Mouse (Mus musculus) erythroid progenitor cell, adult 5-6 weeks (primary cell): ENCODE measurements around the gene Smarcc2. TPM values are rescaled to one million over a fixed set of nuclear protein-coding genes. Genes with fewer than 3 reads are reported as not detected.
A peak's percentile ranks its signal among the peaks of the same experiment; 100 is the strongest.

Experiments used
- ATAC-seq: replicated peaks from 2 replicates; pipeline ENCODE4 v1.8.0; 2016; ENCODE audit warnings: moderate number of reproducible peaks, mild to moderate bottlenecking, moderate TSS enrichment, inconsistent platforms; ENCODE audit not compliant: poor library complexity, low FRiP score, severe bottlenecking
- total RNA-seq, 2 experiments: library from RNA; stranded (forward) in 1 of 2; stranded (reverse) in 1 of 2; fragments of 150-400 nt in 1 of 2; fragments of 186-747, 209-891 nt in 1 of 2; gene quantifications; 2 replicates each; pipeline versions ENCODE4 v1.2.3 to v1.2.4; 2015 to 2017; ENCODE audit warnings: low replicate concordance in 2 of 2

The Smarcc2 gene
- total RNA-seq, 2 experiments from 2014 or later: 70.4 to 117 TPM

DNA sequence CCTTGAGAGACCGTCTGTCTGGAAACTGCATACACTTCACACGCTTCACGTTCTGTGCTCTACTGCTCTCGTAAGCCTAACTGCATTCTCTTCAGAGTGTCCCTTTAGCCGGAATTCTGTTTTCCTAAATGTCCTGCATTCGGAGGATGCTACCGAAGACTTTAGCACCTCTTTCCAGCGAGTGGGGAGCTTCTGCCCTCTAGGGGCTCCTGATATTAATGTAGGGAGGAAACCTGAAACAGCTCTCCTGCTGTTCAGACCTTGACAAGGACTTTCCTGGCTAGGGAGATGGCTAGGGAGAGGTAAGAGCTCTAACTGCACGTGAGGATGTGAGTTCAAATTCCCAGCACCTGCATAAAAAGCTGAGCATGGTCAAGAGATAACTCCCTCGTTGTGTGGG lies 18.6 kb upstream of the Smarcc2 start:
- ATAC-seq: 0 out of 2 replicates have a peak, but pooled peaks have one; percentile 29

DNA sequence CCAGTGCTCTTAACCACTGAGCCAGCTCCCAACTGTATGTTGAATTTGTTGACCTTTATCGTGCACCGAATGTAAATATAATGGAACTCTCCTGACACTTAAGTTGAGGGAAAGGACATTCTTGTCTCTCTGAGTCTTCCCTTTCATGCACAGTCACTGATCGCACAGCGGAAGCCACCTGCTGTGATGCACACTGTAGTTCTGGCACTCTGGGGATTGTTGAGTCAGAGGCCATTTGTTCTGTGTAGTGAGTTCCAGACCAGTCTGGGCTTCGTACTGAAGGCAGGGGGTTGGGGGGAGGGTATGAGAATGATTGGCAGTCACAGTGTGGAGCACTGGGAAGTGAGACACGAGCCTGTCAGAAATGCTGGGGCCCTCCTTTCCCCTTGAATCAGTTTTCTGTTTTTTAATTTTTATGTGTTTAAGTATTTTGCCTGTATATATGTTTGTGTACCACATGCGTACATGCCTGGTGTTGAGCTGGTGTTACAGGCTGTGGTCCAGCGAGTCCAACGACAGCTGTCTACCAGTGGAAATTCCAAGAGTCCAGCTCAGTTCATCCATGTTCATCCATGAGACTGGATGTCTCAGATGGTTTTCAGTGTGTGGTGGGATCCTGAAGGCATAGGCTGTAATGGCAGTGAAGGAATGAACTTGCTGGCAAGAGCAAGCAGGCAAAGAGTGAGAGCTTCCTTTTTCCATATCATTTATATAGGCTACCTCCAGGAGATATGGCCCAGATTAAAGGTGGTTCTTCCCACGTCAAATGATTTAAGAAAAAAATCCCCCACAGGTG lies 17.5 kb upstream of the Smarcc2 start:
- no peak for ATAC-seq

DNA sequence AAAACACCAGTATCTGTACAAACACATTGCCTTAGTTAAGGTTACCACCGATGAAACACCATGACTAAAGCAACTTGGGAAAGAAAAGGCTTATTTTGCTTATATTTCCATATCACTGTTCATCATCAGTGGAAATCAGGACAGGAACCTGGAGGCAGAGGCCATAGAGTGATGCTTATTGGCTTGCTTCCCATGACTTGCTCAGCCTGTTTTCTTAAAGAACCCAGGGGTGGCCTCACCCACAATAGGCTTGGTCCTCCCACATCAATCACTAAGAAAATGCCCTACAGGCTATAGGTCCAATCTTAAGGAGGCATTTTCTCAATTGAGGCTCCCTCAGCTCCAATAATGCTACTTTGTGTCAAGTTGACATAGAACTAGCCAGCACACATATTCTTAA lies 16.3 kb upstream of the Smarcc2 start:
- no peak for ATAC-seq

DNA sequence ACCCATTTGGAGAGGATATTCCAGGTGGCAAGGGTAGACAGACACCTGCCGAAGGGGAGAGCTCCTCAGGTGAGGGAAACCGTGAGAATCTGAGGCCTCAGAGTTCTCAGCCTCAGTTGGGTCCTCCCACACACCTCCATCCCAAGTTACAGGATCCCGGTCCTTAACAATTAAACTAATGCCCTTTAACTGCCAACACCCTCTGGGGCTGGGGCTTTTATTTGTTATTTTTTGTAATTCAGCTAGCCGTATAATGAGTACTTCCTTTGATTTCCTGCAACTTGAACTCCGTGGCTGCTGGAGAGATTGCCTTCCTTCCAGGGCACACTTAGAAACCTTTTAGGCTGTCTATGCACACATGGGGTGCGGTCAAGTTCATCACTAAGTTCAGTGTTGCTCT lies 14.7 kb upstream of the Smarcc2 start:
- no peak for ATAC-seq

DNA sequence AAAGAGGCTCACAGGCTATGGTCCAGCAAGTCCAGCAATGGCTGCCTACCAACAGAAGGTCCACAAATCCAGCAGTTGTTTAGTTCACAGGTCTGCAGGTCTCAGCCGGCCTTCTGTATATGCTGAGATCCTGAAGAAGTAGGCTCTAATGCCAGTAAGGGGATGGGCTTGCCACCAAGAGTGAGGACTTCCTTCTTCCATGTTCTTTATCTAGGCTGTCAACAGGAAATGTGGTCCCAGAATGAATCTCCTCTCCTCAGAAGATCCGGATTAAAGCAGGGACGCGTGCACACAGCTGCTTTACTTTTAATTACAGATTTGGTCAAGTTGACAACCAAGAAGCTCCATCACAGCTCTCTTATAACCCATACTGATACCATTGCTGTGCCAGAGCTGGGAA lies 13.6 kb upstream of the Smarcc2 start:
- ATAC-seq: no peak

DNA sequence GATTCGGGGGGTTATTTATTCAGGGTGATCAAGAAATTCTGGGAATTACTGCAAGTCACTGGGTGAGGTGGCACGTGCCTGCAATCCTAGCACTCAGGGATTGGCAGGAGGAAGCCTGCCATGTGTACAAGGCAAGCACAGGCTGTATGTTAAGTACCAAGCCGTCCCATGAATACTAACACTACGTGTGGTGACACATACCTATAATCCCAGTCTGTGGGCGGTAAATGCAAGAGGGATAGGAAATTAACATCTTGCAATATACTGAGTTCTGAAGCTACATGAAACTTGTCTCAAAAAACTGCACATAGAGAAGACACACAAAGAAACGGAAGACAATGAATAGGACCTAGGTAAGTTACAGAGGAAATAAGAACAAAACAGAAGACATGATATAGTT lies 8.0 kb upstream of the Smarcc2 start:
- no peak for ATAC-seq

DNA sequence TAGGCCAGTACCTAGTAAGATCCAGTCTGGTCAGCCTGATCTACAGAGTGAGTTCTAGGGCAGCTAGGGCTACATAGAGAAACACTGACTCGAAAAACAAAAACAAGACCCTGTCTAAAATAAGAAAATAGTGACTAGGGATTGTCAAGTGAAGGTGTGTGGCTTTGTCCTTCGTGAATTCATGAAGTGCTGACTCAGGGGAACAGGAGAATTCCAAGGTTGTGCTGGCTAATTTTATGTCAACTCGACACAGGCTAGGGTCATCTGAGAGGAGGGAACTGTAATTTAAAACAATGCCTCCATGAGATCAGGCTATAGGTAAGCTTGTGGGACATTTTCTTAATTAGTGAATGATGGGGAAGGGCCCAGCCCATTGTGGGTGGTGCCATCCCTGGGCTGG lies 4.6 kb upstream of the Smarcc2 start:
- no peak for ATAC-seq

DNA sequence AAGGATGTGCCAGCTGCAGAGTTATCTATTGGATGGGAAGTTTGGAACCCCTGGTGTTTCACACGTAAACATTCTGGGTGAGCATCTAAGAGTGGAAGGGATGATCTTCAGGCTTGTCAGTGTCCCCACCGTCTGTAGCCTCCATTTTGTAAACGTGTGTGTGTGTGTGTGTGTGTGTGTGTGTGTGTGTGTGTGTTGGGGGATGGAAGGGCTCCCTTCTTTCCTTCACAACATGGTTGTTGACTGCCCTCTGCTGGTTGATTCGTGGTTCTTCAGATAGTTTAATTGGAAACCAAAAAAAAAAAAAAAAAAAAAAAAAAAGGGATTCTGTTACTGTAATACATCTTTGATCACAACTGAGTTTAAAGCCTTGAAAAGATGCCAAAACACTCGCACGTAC lies 3.8 kb upstream of the Smarcc2 start:
- 0 out of 2 replicates have a peak, but pooled peaks have one; percentile 35 for ATAC-seq

DNA sequence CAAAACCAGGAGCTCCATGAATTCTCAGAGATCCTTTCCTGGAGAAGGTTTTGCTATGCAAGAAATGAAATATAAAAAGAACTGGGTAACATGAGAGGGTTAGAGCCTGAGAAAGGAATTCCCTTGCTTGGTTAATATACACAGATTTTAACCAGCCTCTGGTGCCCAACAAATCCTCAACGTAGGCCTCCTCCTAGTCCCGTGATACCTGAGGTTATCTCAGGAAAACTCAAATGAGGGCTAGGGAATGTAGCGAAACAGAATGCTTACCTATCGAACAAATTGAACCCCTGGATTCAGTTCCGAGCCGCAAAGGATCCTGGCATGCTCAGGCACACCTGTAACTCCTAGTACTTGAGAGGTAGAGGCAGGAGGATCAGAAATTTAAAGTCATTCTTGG lies 1.4 kb upstream of the Smarcc2 start:
- ATAC-seq: no peak

DNA sequence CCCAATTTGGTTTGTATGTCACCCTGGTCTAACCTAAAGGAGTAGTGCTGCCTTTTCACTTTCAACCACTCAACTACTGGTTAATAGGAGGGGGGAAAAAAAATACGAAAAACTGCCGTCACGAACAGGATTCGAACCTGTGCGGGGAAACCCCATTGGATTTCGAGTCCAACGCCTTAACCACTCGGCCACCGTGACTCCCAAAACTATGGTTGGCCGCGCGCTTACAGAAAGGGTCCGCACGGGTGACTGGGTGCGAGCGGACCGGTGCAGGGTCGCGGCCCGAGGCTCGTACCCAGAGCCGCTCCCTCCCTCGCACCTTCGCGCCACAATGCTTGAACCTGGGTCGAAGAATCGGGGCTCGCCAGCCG lies 715 bp upstream of the Smarcc2 start:
- peak; percentile 62 for ATAC-seq

DNA sequence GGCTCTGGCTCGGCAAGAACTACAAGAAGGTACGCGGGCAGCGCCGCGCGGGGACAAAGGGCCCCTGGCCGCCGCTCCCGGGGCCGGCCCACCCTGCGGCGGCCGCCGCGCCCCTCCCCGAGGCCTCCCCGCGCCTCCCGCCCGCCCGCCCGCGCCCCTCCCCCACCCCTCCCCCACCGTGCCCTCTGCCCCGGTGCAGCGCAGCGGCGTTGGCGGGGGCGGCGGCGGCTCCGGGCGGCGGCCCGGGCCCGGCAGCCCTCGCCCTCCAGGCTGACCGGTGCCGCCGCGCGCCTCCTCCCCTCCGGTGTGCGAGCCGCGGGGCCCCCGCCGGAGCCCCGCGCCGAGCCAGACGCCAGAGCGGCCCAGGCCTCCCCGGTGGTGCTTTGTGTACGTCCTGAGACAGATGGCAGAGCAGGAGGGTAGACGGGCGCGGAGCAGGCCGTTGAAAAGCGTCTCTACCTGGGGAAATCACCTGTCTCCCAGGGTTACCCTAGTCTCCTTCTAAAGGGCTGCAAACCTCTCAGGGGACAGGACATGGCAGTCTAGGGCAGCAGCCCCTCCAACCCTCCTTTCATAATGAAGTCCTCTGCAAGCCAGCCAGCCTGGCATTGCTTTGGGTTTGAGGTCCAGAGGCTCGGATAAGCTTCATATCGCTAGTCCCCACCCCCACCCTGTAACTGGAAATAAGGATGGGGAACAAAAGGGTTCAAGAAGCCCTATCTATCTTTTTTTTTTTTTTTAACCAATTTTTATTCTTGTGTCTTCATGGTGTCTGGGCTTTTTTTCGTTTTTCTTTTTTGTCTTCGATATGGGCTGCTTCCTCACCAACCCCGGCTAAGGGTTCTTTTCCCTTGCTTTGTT lies 591 bp downstream of the Smarcc2 start:
- peak; percentile 32 for ATAC-seq

DNA sequence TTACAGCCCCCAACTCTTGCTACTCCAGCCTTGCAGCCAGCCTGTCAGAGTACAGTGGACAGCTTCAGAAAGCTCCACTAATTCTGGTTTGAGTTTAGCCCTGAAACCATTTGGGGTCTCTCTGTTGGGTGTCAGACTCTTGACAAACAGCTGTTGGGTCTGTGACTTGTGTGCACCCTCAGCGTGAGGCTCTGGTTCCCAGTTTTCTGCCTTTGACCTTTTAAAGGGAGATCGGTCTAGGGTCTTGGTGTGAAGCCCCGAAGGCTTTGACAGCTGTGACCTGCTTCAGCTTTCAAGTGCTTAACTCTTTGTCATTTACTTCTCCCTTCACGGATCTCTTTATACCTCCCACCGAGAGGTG lies 1.2 kb downstream of the Smarcc2 start:
- ATAC-seq: no peak

DNA sequence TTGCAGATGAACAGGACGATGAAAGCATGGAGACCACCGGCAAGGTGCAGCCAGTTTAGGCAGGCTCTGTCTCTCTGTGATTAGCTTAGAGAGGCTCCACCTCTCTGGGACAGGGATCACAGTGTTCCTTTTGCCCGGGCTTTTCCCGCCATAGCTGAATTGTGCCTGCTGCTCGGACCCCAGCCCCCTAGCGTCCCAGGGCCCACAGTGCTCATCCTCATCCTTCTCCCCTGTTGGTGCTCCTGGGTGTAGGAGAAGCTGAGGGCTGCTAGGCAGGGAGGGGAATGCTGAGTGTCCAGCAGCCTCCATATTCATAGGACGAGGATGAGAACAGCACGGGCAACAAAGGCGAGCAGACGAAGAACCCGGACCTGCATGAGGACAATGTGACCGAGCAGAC lies 15.3 kb downstream of the Smarcc2 start:
- ATAC-seq: no peak

DNA sequence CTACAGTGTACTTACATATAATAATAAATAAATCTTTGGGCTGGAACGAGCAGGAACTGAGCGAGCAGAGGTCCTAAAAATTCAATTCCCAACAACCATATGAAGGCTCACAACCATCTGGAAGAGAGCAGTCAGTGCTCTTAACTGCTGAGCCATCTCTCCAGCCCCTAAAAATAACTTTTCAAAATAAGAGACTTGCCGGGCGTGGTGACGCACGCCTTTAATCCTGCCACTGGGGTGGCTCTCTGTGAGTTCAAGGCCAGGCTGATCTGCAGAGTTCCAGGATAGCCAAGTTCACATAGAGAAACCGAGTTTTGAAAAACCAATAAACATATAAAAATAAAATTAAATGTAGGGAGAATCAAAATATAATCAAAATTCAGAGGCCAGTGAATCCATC lies 27.3 kb downstream of the Smarcc2 start:
- no peak for ATAC-seq

DNA sequence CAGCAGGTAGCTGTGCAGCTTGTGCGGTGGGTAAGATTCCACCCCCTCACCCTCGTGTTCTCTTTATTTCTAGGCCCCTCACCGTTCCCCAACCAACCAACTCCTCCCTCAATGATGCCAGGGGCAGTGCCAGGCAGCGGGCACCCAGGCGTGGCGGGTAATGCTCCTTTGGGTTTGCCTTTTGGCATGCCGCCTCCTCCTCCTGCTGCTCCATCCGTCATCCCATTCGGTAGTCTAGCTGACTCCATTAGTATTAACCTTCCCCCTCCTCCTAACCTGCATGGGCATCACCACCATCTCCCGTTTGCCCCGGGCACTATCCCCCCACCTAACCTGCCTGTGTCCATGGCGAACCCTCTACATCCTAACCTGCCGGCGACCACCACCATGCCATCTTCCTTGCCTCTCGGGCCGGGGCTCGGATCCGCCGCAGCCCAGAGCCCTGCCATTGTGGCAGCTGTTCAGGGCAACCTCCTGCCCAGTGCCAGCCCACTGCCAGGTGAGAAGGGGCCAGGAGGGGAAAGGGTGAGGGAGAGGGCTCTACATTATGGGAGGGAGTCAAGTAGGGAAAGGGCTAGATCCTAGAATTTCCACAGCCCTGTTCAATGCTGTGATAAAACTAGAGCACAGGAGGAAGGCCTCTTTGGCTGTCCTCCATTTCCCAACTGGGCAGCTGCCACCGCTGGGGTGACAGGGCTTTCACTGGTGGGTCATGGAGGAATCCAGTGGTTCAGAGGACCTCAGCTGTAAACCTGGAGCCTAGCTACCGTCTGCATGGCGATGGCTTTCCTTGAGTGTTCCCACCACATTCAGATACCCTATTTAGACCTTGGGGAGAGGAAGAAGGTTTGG lies 29.0 kb downstream of the Smarcc2 start:
- ATAC-seq: no peak

DNA sequence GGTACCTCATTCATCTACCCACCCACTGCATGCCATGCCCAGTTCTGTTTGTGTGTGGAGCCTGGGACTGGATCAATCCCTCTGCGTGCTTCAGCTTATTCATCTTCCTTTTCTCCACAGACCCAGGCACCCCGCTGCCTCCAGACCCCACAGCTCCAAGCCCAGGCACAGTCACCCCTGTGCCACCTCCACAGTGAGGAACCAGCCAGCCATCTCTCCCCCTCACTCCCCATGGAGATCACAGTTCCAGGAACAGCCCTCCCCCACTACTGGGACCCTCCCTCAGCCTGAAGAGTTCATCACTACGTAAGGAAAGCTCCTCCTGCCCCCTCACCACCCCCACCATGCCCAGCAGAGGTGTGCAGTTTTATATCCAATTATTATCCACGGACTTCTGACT lies 29.7 kb downstream of the Smarcc2 start:
- no peak for ATAC-seq

DNA sequence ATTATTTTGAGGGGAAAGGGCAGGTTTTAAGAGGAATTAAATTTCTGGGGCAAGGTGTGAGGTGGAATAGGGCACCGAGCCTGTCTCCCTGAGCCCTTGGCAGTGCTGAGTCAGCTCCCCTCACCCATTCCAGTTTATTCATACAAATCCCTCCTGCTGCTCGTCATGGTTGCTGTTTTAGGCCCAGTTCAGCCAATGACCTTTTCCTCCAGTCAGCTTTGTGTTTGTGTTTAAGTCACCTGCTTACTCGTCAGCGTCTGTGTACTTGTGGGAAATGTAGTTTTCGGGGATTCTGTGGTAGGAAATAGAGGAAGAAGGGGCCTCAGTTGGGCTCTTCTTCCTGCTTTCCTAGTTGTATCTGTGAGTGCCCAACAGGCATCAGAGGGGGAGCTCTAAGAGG lies 30.3 kb downstream of the Smarcc2 start:
- no peak for ATAC-seq

DNA sequence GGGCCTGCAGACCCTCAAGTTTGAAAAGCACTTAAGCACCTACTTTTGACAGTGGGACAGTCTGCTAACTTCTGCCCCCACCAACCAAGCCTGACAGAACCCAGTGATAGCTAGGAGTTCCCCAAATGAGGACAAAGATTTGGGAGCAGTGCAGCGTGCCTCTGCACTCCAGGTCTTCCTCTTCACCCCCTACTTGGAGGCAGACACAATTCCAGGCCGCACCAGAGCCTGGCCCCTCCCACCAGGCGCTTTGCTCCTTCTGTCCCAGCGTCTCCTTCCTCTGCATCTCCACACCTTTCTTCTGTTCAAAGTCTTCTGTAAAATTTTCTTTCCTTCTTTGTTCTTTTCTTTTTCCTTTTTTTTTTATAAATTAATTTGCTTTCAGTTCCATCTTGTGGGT lies 30.7 kb downstream of the Smarcc2 start:
- no peak for ATAC-seq

DNA sequence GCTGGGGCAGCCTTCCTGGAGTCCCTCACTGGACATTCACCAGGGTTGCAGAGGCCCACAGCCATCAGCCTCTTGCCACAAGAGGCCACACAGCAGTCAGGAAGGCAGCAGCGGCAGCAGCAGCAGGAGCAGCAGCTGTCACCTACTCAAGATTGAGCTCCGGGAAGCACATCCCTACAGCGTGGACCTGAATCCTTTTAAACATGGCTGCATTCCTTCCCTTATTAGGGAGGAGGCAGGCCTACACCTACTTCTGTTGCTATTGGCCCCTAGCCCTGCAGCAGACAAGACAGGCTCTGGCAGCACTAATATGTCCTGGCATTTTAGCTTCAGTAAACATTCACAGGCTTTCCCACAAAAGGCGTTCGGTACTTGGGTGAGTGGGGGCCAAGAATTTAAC lies 31.2 kb downstream of the Smarcc2 start:
- ATAC-seq: no peak

DNA sequence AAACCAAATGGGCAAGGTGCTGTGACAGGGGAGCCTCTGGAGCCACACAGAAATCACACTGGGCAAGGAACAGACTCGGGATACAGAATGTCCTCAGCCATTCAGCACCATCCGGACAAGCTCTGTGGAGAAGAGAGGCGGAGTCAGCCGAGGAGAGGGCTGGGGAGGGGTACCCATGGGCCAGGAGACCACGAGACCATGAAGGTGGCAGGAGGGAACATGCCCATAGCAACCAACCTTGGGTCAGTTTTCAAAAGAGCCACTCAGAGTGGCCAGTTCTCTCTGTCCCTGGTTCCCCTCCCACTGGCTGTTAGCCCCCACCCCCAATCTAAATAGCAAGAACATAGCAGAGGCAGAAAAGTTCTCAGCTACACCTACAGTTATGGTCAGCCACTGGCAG lies 31.9 kb downstream of the Smarcc2 start:
- ATAC-seq: no peak
